Mouse (Mus musculus) limb, embryonic 12.5 days (tissue): Measurements from ENCODE around the gene Utp14b. TPM values are rescaled to one million over a fixed set of nuclear protein-coding genes. Genes with fewer than 3 reads are reported as not detected.

Experiments
- ATAC-seq: fragments of 200-750 bp; cut with Nextera tagmentation; 2 replicates; pipeline ENCODE4 v1.8.0; 2017; ENCODE audit warnings: low read depth, moderate TSS enrichment; ENCODE audit not compliant: insufficient number of reproducible peaks, insufficient read depth, low FRiP score, low TSS enrichment
- H3K27ac ChIP-seq: fragments of 300-500 bp; sonication (generic); 2 replicates; pipeline ENCODE4 v1.5.1; 2016; ENCODE audit warnings: mild to moderate bottlenecking, moderate library complexity
- H3K27me3 ChIP-seq: fragments of 300-500 bp; sonication (generic); 2 replicates; pipeline ENCODE4 v1.6.1; 2016; ENCODE audit warnings: mild to moderate bottlenecking, moderate library complexity
- H3K36me3 ChIP-seq: fragments of 300-500 bp; sonication (generic); 2 replicates; pipeline ENCODE4 v1.6.1; 2016; ENCODE audit warnings: mild to moderate bottlenecking, moderate library complexity
- H3K4me1 ChIP-seq: fragments of 300-500 bp; sonication (generic); replicated peaks from 2 replicates; pipeline ENCODE4 v1.6.1; 2016
- H3K4me2 ChIP-seq: fragments of 300-500 bp; sonication (generic); 2 replicates; pipeline ENCODE4 v1.6.1; 2016; ENCODE audit warnings: mild to moderate bottlenecking, moderate library complexity
- H3K4me3 ChIP-seq: fragments of 300-500 bp; sonication (generic); replicated peaks from 2 replicates; pipeline ENCODE4 v1.5.1; 2016; ENCODE audit warnings: mild to moderate bottlenecking
- H3K9ac ChIP-seq: fragments of 300-500 bp; sonication (generic); replicated peaks from 2 replicates; pipeline ENCODE4 v1.6.1; 2016; ENCODE audit warnings: mild to moderate bottlenecking, moderate library complexity
- H3K9me3 ChIP-seq: fragments of 300-500 bp; sonication (generic); 2 replicates; pipeline ENCODE4 v1.6.1; 2016; ENCODE audit warnings: mild to moderate bottlenecking, moderate library complexity
- WGBS: fragments of 180-500 bp; shearing (Covaris S2); methylation state at CpG from one replicate; pipeline ENCODE4 v1.1.7; 2016; 5-methylcytosine and 5-hydroxymethylcytosine counted together
- polyA plus RNA-seq: library from polyadenylated mRNA; unstranded; fragments of >200 nt; fragmentation: Nextera tagmentation; extraction: Ambion mirVana; gene quantifications from 2 replicates; pipeline ENCODE4 v1.2.1, GENCODE M21; 2016

Utp14b gene
- polyA plus RNA-seq: 4.1 and 5.0 TPM in 2 replicates

DNA sequence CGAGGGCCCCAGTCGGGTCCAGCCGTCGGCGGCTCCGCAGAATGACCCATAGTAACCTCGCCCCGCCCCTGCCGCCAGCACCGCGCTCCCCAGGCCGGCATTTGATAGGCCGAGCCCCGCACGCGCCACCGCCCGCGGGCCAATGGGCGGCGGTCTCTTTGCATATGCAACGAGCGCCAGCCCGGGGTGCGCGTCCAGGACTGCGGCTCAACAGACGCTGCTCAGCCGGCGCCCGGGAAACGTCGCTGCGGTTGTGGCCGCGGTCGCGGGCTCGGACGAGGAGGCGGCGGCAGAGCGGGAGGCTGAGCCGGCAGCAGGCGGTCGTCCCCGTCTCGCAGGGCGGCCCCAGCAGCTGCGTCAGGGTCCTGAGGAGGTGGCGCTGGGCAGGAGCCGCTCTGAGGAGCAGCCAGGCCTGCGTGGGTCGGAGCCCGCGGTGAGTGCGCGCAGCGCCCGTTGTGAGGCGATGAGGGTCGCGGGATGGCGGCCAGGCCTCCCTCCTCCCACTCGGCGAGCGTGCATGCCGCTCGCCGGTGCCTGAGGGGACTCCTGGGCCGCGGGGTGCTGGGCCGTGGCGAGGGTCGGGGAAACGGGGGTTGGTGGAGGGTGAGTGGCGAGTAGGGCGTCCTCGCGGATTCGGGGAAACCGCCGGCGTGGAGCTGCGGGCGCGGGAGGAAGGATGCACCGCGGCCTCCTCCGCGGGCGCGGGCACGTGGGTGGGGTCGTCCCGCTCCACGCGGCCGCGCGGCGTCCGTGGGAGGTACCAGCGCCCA, at the start of gene Utp14b, which contains the start of gene Acsl3:
Utp14b (plus strand) TSS at position 368 of the 770 bp plus-strand sequence.
Acsl3 (plus strand) TSS at position 155 of the 770 bp plus-strand sequence.
- ATAC-seq: peak; percentile 99
- WGBS: under 1% methylated on average over 101 of the region's 104 CpGs
- H3K27ac ChIP-seq: peak within 1 kb of the TSS; percentile 98
- peaks cover 43% of the 10 kb centered on the region for H3K4me1 ChIP-seq
- peak within 1 kb of the TSS; percentile 96 for H3K9ac ChIP-seq
- peak within 1 kb of the TSS; percentile 72 for H3K4me2 ChIP-seq
- H3K9me3 ChIP-seq: no peaks in the 10 kb centered on the region
- no peaks in the 10 kb centered on the region for H3K27me3 ChIP-seq
- peak within 1 kb of the TSS; percentile 93 for H3K4me3 ChIP-seq
- no peaks in the 10 kb centered on the region for H3K36me3 ChIP-seq

DNA sequence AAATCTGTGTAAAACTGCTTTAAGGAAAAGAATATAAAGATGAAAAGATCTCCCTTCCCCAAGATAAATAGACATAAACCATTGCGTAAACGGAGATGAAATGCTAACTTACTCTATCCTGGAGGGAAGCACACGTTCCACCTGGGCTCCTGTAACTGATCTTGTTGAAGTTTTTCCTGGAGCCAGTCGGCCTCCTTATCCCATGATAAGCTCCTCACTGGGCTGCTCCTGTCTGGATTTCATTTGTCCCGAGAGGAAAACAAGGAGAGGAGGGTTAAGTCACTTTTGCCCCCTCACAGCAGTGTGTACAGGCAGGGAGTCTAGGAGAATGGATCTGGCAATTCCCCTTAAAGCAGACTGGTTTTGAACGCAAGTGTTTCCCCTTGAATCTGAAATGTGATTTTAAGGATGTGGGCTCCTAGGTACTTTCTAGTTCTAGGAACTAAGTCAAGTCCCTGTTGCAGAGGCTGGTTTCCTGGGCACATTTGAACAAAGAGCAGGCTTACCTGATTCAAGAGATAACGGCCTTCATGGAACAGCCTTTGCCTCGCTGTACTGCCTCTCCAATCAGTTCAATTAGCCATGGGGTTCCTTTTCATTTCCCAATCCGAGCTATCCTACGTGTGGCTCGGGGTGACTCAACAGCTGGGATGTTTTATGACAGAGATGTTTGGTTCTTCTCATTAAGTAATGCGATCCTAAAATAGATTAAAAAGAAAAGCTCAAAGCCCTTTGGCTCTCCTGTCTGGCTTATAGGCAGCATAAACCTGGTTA, 48.5 kb upstream of the Utp14b start:
- ATAC-seq: no peak
- Histone ChIP-seq H3K27me3 (no peaks in the 10 kb centered on the region), H3K9me3 (no peaks in the 10 kb centered on the region), H3K4me2 (no peak overlapping the region), H3K36me3 (no peaks in the 10 kb centered on the region), H3K4me1 (peaks cover 18% of the 10 kb centered on the region), H3K4me3 (no peak overlapping the region), H3K9ac (no peak overlapping the region), H3K27ac (peak overlapping the region; percentile 29; the same call in 1 of the 2 replicates)
- 16% methylated on average over 12 of the region's 12 CpGs for WGBS

GRCm38 (mm10) chr1:78611039-78611438, 46.8 kb upstream of the Utp14b start:
- H3K9me3 ChIP-seq: no peaks in the 10 kb centered on the region
- ATAC-seq: no peak
- WGBS: 56% methylated on average over 4 of the region's 4 CpGs
- H3K27ac ChIP-seq: no peak overlapping the region
- no peak overlapping the region for H3K4me3 ChIP-seq
- no peaks in the 10 kb centered on the region for H3K27me3 ChIP-seq
- no peaks in the 10 kb centered on the region for H3K36me3 ChIP-seq
- no peak overlapping the region for H3K9ac ChIP-seq
- H3K4me1 ChIP-seq: peaks cover 18% of the 10 kb centered on the region
- no peak overlapping the region for H3K4me2 ChIP-seq

GRCm38 (mm10) chr1:78612959-78613358, 44.9 kb upstream of the Utp14b start:
- Histone ChIP-seq H3K36me3 (no peaks in the 10 kb centered on the region), H3K4me3 (no peak overlapping the region), H3K4me1 (peaks cover 18% of the 10 kb centered on the region), H3K27me3 (no peaks in the 10 kb centered on the region), H3K9me3 (no peaks in the 10 kb centered on the region), H3K9ac (no peak overlapping the region), H3K27ac (no peak overlapping the region), H3K4me2 (no peak overlapping the region)
- ATAC-seq: no peak
- 88% methylated on average over 1 of the region's 1 CpGs for WGBS

GRCm38 (mm10) chr1:78624352-78624751, 33.5 kb upstream of the Utp14b start:
- no peaks in the 10 kb centered on the region for H3K36me3 ChIP-seq
- H3K4me1 ChIP-seq: no peaks in the 10 kb centered on the region
- no peak overlapping the region for H3K4me3 ChIP-seq
- no peak overlapping the region for H3K4me2 ChIP-seq
- H3K9me3 ChIP-seq: no peaks in the 10 kb centered on the region
- H3K27ac ChIP-seq: no peak overlapping the region
- ATAC-seq: no peak
- H3K27me3 ChIP-seq: no peaks in the 10 kb centered on the region
- WGBS: 95% methylated on average over 2 of the region's 2 CpGs
- H3K9ac ChIP-seq: no peak overlapping the region

DNA sequence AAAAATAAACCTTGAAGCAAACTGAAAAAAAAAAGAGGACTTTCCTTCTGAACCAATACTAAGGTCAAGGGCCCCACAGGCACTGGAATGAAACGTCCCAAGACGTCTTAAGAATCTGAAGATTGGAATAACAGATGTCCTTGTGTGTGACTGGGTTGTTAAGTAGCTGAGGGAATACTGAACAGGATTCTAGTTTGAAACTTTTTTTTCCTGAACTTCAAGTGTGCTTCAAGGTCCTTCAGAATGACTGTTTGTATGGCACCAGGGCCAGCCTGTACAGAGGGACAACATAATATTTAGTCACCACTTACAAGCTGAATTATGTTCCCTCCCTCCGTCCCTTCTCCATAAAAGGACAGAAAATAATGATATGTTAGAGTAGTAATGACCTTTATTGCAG, 23.4 kb upstream of the Utp14b start:
- Histone ChIP-seq H3K27me3 (no peaks in the 10 kb centered on the region), H3K4me3 (no peak overlapping the region), H3K4me1 (no peaks in the 10 kb centered on the region), H3K9ac (no peak overlapping the region), H3K36me3 (no peaks in the 10 kb centered on the region), H3K4me2 (no peak overlapping the region), H3K9me3 (no peaks in the 10 kb centered on the region), H3K27ac (no peak overlapping the region)
- 63% methylated on average over 3 of the region's 3 CpGs for WGBS
- ATAC-seq: no peak

GRCm38 (mm10) chr1:78640871-78641270, 17.0 kb upstream of the Utp14b start:
- no peak overlapping the region for H3K9ac ChIP-seq
- no peak overlapping the region for H3K4me2 ChIP-seq
- no peaks in the 10 kb centered on the region for H3K27me3 ChIP-seq
- no peaks in the 10 kb centered on the region for H3K4me1 ChIP-seq
- ATAC-seq: no peak
- H3K27ac ChIP-seq: no peak overlapping the region
- no peak overlapping the region for H3K4me3 ChIP-seq
- no peaks in the 10 kb centered on the region for H3K9me3 ChIP-seq
- H3K36me3 ChIP-seq: no peaks in the 10 kb centered on the region

GRCm38 (mm10) chr1:78641791-78642190, 16.0 kb upstream of the Utp14b start:
- Histone ChIP-seq H3K4me2 (no peak overlapping the region), H3K36me3 (no peaks in the 10 kb centered on the region), H3K4me1 (no peaks in the 10 kb centered on the region; the same call in 1 of the 2 replicates), H3K4me3 (no peak overlapping the region), H3K27ac (no peak overlapping the region), H3K27me3 (no peaks in the 10 kb centered on the region), H3K9me3 (no peaks in the 10 kb centered on the region), H3K9ac (no peak overlapping the region)
- ATAC-seq: no peak
- WGBS: 93% methylated on average over 3 of the region's 3 CpGs

DNA sequence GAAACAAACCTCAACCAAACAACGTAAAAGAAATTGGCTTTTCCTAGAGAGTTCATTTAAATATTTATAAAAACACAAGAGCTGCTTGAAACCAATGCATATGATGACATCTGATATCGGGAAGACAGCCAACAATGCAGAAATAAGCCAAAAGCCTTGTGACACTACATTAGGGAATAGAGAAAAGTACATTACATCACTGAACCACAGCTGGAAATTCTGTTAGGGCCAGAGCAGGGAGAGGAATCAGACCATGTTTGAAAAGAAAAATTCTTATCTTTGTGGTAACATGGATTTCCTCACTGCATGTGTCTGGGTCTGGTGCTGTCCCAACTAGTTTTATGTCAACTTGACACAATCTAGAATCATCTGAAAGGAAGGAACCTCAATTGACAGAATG, 15.6 kb upstream of the Utp14b start:
- no peaks in the 10 kb centered on the region for H3K36me3 ChIP-seq
- no peak overlapping the region for H3K9ac ChIP-seq
- no peaks in the 10 kb centered on the region for H3K9me3 ChIP-seq
- no peak for ATAC-seq
- no peaks in the 10 kb centered on the region for H3K27me3 ChIP-seq
- WGBS: 90% methylated on average over 2 of the region's 2 CpGs
- no peak overlapping the region for H3K27ac ChIP-seq
- no peaks in the 10 kb centered on the region; the same call in 1 of the 2 replicates for H3K4me1 ChIP-seq
- no peak overlapping the region for H3K4me3 ChIP-seq
- no peak overlapping the region for H3K4me2 ChIP-seq

GRCm38 (mm10) chr1:78647317-78647885, 10.4 kb upstream of the Utp14b start:
- WGBS: 34% methylated on average over 8 of the region's 8 CpGs
- Histone ChIP-seq H3K4me1 (peaks cover 12% of the 10 kb centered on the region; the same call in 1 of the 2 replicates), H3K4me3 (no peak overlapping the region), H3K9ac (no peak overlapping the region), H3K27ac (no peak overlapping the region), H3K9me3 (no peaks in the 10 kb centered on the region), H3K4me2 (no peak overlapping the region), H3K36me3 (no peaks in the 10 kb centered on the region), H3K27me3 (no peaks in the 10 kb centered on the region)
- no peak for ATAC-seq
